Mouse (Mus musculus) urinary bladder, postnatal 36 days (tissue): ENCODE measurements at regions not wholly inside any gene's neighbourhood (a gene's known extent, or its start where the extent isn't known, plus 50 kb on each side); places are given as distances from the start of the nearest gene placed in this dataset.

Experiments
- DNase-seq, 2 experiments: peaks; one replicate each; pipeline ENCODE4 v3.0.0; 2022; ENCODE audit warnings: low spot score in 2 of 2, mixed read lengths in 1 of 2

- DNase-seq = peak in 1 of 2 experiments; percentile 14
These were observed 371.4 kb upstream of the Eda2r start for GRCm38 (mm10) chrX:97748251-97749016.

DNA sequence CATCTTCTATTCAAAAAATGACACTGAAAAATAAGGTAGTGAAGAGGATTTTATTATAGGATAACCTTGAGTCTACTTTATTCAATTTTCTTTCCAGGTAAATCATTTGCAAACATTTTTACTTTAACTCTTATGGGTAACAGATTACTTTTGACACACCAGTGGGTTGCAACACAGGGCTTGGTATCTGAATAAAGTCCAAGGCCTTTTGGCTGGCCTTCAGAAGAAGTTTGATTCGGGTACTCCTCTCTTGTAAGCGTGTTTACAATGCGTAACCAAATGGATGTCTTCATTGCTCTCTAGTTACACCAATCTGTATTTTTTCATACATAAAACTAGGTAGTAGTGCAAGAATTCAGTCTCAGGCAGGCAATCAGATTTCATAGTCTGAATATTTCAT is 367.3 kb upstream of the Eda2r start:
- DNase-seq = peak in 1 of 2 experiments; percentile 4

DNA sequence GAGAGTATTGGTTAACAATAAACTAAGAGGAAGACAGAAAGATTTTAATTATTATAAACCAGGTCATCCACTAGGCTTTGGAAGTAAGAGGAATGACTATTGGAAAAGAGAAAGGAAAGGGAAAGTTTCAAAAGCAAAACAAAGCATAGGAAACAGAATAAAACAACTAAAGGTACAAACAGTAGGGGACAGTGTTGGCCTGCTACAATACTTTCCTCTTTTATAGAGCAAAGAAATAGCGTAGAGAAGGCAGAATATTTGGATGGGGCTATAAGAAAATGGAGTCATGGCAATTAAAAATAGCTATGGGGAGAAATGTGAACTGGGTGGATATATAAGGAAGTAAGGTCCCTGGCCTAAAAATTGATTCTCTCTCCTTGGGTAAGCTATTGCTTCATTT is 347.5 kb upstream of the Eda2r start:
- DNase-seq = no peak

- no peak for DNase-seq
These were observed 330.8 kb upstream of the Eda2r start for GRCm38 (mm10) chrX:97707851-97708250.

DNA sequence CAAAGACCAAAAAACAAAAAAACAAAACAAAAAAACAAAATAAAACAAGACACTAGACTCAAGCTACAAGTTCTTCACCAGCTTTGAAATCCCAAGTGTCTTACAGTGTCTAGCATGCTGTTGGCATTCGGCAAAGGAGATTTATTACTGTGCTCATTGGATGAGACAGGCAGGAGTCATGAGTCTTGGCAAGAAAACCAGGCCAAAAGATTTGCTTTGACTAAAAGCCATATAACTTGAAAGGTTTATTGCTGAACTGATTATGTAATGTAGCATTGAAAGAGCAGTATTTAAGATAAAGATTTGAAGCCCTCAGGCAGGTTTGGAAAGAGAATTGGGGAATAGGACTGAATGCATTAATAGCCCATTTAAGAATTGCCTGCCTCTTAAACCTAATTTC is 281.7 kb upstream of the Eda2r start:
- peak; percentile 0 to 5 for DNase-seq

DNA sequence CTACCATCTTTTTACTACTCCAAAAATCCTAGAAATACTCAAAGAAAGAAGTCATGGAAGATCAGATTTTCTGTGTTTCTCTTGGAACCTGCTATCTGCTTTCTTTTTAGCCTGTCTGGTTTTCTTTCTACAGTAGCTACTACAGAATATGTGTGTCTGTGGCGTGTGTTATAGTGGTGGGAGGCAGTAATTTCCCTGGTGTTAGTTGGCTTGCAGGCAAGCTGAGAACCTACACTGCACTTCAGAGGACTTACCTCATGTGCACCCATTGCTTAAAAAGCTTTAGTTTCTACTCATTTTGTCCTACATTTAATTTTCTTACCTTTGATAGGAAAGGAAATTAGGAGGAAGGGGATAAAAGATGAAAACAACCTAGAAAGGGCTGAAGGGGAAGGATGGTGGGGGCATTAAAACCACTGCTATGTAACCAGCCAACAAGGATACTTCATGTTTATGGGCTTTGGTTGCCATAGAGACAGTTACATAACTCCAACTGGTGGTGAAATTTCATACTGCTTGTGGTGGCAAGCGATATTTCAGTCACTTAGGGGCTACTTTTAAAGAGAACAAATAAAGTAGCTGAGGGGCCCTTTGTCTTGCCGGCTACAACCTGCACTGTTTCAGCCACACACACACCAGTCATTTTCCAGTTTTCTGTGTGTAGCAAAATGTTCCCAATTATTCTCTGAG is 274.7 kb upstream of the Eda2r start:
- DNase-seq = no peak
